Mouse (Mus musculus): Measurements from ENCODE around the gene Mob3b. TPM values are rescaled to one million over a fixed set of nuclear protein-coding genes. Genes with fewer than 3 reads are reported as not detected.

Gene Mob3b
- polyA plus RNA-seq, 1 experiment from 2014 or later: 18.5 TPM

- no peak overlapping the region for H3K9ac ChIP-seq
- no peaks in the 10 kb centered on the region for H3K9me3 ChIP-seq
- H3K4me2 ChIP-seq: no peak overlapping the region
- 43% methylated on average over 7 of the region's 7 CpGs for WGBS
- no peaks in the 10 kb centered on the region for H3K36me3 ChIP-seq
- H3K4me1 ChIP-seq: peaks cover 26% of the 10 kb centered on the region; the same call in 1 of the 2 replicates
- no peak for ATAC-seq (ENCODE audit: insufficient number of reproducible peaks, insufficient read depth, low FRiP score, low TSS enrichment, low read depth)
- no peak overlapping the region for H3K4me3 ChIP-seq
- no peak overlapping the region for H3K27ac ChIP-seq
- no peaks in the 10 kb centered on the region for H3K27me3 ChIP-seq
Measured at GRCm38 (mm10) chr4:35086067-35086700, 71.1 kb downstream of the Mob3b start.

GRCm38 (mm10) chr4:35084060-35084459 lies 73.2 kb downstream of the Mob3b start:
- Histone ChIP-seq H3K9me3 (no peaks in the 10 kb centered on the region), H3K9ac (no peak overlapping the region), H3K4me3 (no peak overlapping the region), H3K4me1 (peaks cover 18% of the 10 kb centered on the region; the same call in 1 of the 2 replicates), H3K36me3 (no peaks in the 10 kb centered on the region), H3K27ac (no peak overlapping the region), H3K4me2 (no peak overlapping the region), H3K27me3 (no peaks in the 10 kb centered on the region)
- 83% methylated on average over 8 of the region's 8 CpGs for WGBS
- no peak for ATAC-seq (ENCODE audit: insufficient number of reproducible peaks, insufficient read depth, low FRiP score, low TSS enrichment, low read depth)

GRCm38 (mm10) chr4:35082476-35083114 lies 74.7 kb downstream of the Mob3b start:
- Histone ChIP-seq H3K9ac (no peak overlapping the region), H3K4me2 (no peak overlapping the region), H3K9me3 (peaks cover 3% of the 10 kb centered on the region; the same call in 1 of the 2 replicates), H3K27me3 (no peaks in the 10 kb centered on the region), H3K4me3 (no peak overlapping the region), H3K27ac (peak overlapping the region; percentile 53; the same call in 1 of the 2 replicates), H3K4me1 (peaks cover 18% of the 10 kb centered on the region; the same call in 1 of the 2 replicates), H3K36me3 (no peaks in the 10 kb centered on the region)
- WGBS: 68% methylated on average over 10 of the region's 10 CpGs
- ATAC-seq (ENCODE audit: insufficient number of reproducible peaks, insufficient read depth, low FRiP score, low TSS enrichment, low read depth): no peak

- Histone ChIP-seq H3K4me2 (no peak overlapping the region), H3K4me3 (no peak overlapping the region), H3K27ac (no peak overlapping the region), H3K36me3 (no peaks in the 10 kb centered on the region), H3K4me1 (peaks cover 9% of the 10 kb centered on the region; the same call in 1 of the 2 replicates), H3K27me3 (no peaks in the 10 kb centered on the region), H3K9me3 (peaks cover 3% of the 10 kb centered on the region; the same call in 1 of the 2 replicates), H3K9ac (no peak overlapping the region)
- no peak for ATAC-seq (ENCODE audit: insufficient number of reproducible peaks, insufficient read depth, low FRiP score, low TSS enrichment, low read depth)
- 85% methylated on average over 6 of the region's 6 CpGs for WGBS
Measured at GRCm38 (mm10) chr4:35080285-35080684, 77.0 kb downstream of the Mob3b start.

GRCm38 (mm10) chr4:35068739-35069138 lies 88.5 kb downstream of the Mob3b start:
- H3K27me3 ChIP-seq: no peaks in the 10 kb centered on the region
- H3K9ac ChIP-seq: no peak overlapping the region
- peak overlapping the region; percentile 22; the same call in 1 of the 2 replicates for H3K27ac ChIP-seq
- no peaks in the 10 kb centered on the region for H3K9me3 ChIP-seq
- 34% methylated on average over 4 of the region's 4 CpGs for WGBS
- H3K4me1 ChIP-seq: peaks cover 36% of the 10 kb centered on the region
- H3K4me2 ChIP-seq: no peak overlapping the region
- no peak for ATAC-seq (ENCODE audit: insufficient number of reproducible peaks, insufficient read depth, low FRiP score, low TSS enrichment, low read depth)
- no peaks in the 10 kb centered on the region for H3K36me3 ChIP-seq
- H3K4me3 ChIP-seq: no peak overlapping the region

GRCm38 (mm10) chr4:35066163-35066562 lies 91.1 kb downstream of the Mob3b start:
- H3K9ac ChIP-seq: no peak overlapping the region
- no peak overlapping the region for H3K27ac ChIP-seq
- peaks cover 44% of the 10 kb centered on the region for H3K4me1 ChIP-seq
- H3K4me3 ChIP-seq: no peak overlapping the region
- WGBS: 55% methylated on average over 4 of the region's 4 CpGs
- no peak overlapping the region for H3K4me2 ChIP-seq
- no peak for ATAC-seq (ENCODE audit: insufficient number of reproducible peaks, insufficient read depth, low FRiP score, low TSS enrichment, low read depth)
- no peaks in the 10 kb centered on the region for H3K36me3 ChIP-seq
- no peaks in the 10 kb centered on the region for H3K9me3 ChIP-seq
- no peaks in the 10 kb centered on the region for H3K27me3 ChIP-seq

- H3K9ac ChIP-seq: no peak overlapping the region
- H3K9me3 ChIP-seq: no peaks in the 10 kb centered on the region
- no peaks in the 10 kb centered on the region for H3K27me3 ChIP-seq
- ATAC-seq (ENCODE audit: insufficient number of reproducible peaks, insufficient read depth, low FRiP score, low TSS enrichment, low read depth): peak; percentile 59; the same call in 1 of the 2 replicates
- peaks cover 44% of the 10 kb centered on the region for H3K4me1 ChIP-seq
- H3K27ac ChIP-seq: no peak overlapping the region
- no peak overlapping the region; the same call in 1 of the 2 replicates for H3K4me2 ChIP-seq
- no peaks in the 10 kb centered on the region for H3K36me3 ChIP-seq
- no peak overlapping the region for H3K4me3 ChIP-seq
- WGBS: 31% methylated on average over 15 of the region's 15 CpGs
Measured at GRCm38 (mm10) chr4:35065075-35065838, 92.0 kb downstream of the Mob3b start.

GRCm38 (mm10) chr4:35063146-35063719 lies 94.1 kb downstream of the Mob3b start:
- Histone ChIP-seq H3K4me2 (no peak overlapping the region), H3K27ac (no peak overlapping the region), H3K4me1 (peaks cover 32% of the 10 kb centered on the region), H3K36me3 (no peaks in the 10 kb centered on the region), H3K9ac (no peak overlapping the region), H3K9me3 (no peaks in the 10 kb centered on the region), H3K4me3 (no peak overlapping the region), H3K27me3 (no peaks in the 10 kb centered on the region)
- ATAC-seq (ENCODE audit: insufficient number of reproducible peaks, insufficient read depth, low FRiP score, low TSS enrichment, low read depth): no peak
- WGBS: 47% methylated on average over 7 of the region's 7 CpGs

GRCm38 (mm10) chr4:35060964-35061363 lies 96.3 kb downstream of the Mob3b start:
- H3K9ac ChIP-seq: no peak overlapping the region
- no peaks in the 10 kb centered on the region for H3K27me3 ChIP-seq
- H3K27ac ChIP-seq: no peak overlapping the region
- H3K4me1 ChIP-seq: peaks cover 26% of the 10 kb centered on the region
- no peaks in the 10 kb centered on the region for H3K36me3 ChIP-seq
- no peak for ATAC-seq (ENCODE audit: insufficient number of reproducible peaks, insufficient read depth, low FRiP score, low TSS enrichment, low read depth)
- no peaks in the 10 kb centered on the region for H3K9me3 ChIP-seq
- WGBS: 59% methylated on average over 1 of the region's 1 CpGs
- H3K4me2 ChIP-seq: no peak overlapping the region
- H3K4me3 ChIP-seq: no peak overlapping the region

- Histone ChIP-seq H3K4me1 (peaks cover 21% of the 10 kb centered on the region), H3K9ac (no peak overlapping the region), H3K4me3 (no peak overlapping the region), H3K27me3 (no peaks in the 10 kb centered on the region), H3K9me3 (no peaks in the 10 kb centered on the region), H3K27ac (no peak overlapping the region), H3K36me3 (no peaks in the 10 kb centered on the region), H3K4me2 (no peak overlapping the region)
- WGBS: 89% methylated on average over 3 of the region's 3 CpGs
- no peak for ATAC-seq (ENCODE audit: insufficient number of reproducible peaks, insufficient read depth, low FRiP score, low TSS enrichment, low read depth)
Measured at GRCm38 (mm10) chr4:35060401-35060800, 96.9 kb downstream of the Mob3b start.

GRCm38 (mm10) chr4:35054362-35054761 lies 102.9 kb downstream of the Mob3b start:
- Histone ChIP-seq H3K9me3 (no peaks in the 10 kb centered on the region), H3K36me3 (no peaks in the 10 kb centered on the region), H3K27ac (no peak overlapping the region), H3K4me3 (no peak overlapping the region), H3K27me3 (no peaks in the 10 kb centered on the region), H3K4me2 (no peak overlapping the region), H3K4me1 (peaks cover 12% of the 10 kb centered on the region), H3K9ac (no peak overlapping the region)
- ATAC-seq (ENCODE audit: insufficient number of reproducible peaks, insufficient read depth, low FRiP score, low TSS enrichment, low read depth): no peak
- WGBS: 82% methylated on average over 2 of the region's 2 CpGs

Measured in embryonic facial prominence, embryonic 13.5 days (tissue).